Mouse (Mus musculus) G1E (cell line): ENCODE measurements at regions not wholly inside any gene's neighbourhood (a gene's known extent, or its start where the extent isn't known, plus 50 kb on each side); places are given as distances from the start of the nearest gene placed in this dataset.

Source experiments
- ATAC-seq: 2 replicates; pipeline ENCODE4 v1.8.0; 2016; ENCODE audit warnings: mild to moderate bottlenecking; ENCODE audit not compliant: insufficient number of reproducible peaks, poor library complexity, low FRiP score, severe bottlenecking; ENCODE audit errors: extremely low read depth
- DNase-seq: peaks from one replicate; pipeline ENCODE4 v3.0.0; 2012; ENCODE audit warnings: low spot score
- H3K27me3 ChIP-seq: 2 replicates; pipeline ENCODE4 v1.6.1; 2012; ENCODE audit warnings: mild to moderate bottlenecking, low read length, inconsistent platforms; ENCODE audit not compliant: insufficient read depth
- H3K36me3 ChIP-seq: replicated peaks from 2 replicates; pipeline ENCODE3; 2012; ENCODE audit warnings: mild to moderate bottlenecking, inconsistent platforms
- H3K4me1 ChIP-seq: 2 replicates; pipeline ENCODE4 v1.6.1; 2012; ENCODE audit warnings: low read depth, low read length, inconsistent platforms, mixed read lengths; ENCODE audit not compliant: insufficient read depth
- H3K4me3 ChIP-seq: 2 replicates; pipeline ENCODE4 v1.5.1; 2012; ENCODE audit warnings: low read depth, mild to moderate bottlenecking, inconsistent platforms, low read length, moderate library complexity, mixed read lengths
- H3K9me3 ChIP-seq: replicated peaks from 2 replicates; pipeline ENCODE4 v1.6.1; 2012; ENCODE audit warnings: inconsistent platforms
- CTCF ChIP-seq: IDR thresholded peaks from 2 replicates; pipeline ENCODE4 v1.5.1; 2012; ENCODE audit warnings: low read depth, low read length, inconsistent platforms, mixed read lengths
- GATA1 ChIP-seq: IDR thresholded peaks from 2 replicates; pipeline ENCODE4 v1.6.1; 2012; ENCODE audit warnings: borderline replicate concordance, low read length, inconsistent platforms, mixed read lengths
- GATA2 ChIP-seq: IDR thresholded peaks from 2 replicates; pipeline ENCODE4 v1.6.1; 2012; ENCODE audit warnings: low read depth, low read length, inconsistent platforms, borderline replicate concordance
- POLR2AphosphoS5 ChIP-seq: IDR thresholded peaks from 2 replicates; pipeline ENCODE4 v1.6.1; 2012; ENCODE audit warnings: low read depth, low read length, inconsistent platforms; ENCODE audit not compliant: insufficient replicate concordance
- TAL1 ChIP-seq: conservative IDR thresholded peaks from 2 replicates; pipeline ENCODE4 v1.6.1; 2012; ENCODE audit warnings: low read depth, low read length, inconsistent platforms, mixed read lengths

GRCm38 (mm10) chr9:14203307-14203695 lies 71.6 kb upstream of the Sesn3 start:
- no peak for ATAC-seq
- Histone ChIP-seq H3K36me3 (no peaks in the 10 kb centered on the region), H3K4me1 (no peaks in the 10 kb centered on the region), H3K4me3 (no peak overlapping the region), H3K27me3 (0 out of 2 replicates have a peak, but pooled peaks cover 3% of the 10 kb centered on the region), H3K9me3 (no peaks in the 10 kb centered on the region)
- DNase-seq = no peak
- no peak for TF ChIP-seq CTCF
- TF ChIP-seq POLR2AphosphoS5 = no peak
- TF ChIP-seq GATA1 = no peak
- no peak for TF ChIP-seq TAL1
- no peak for TF ChIP-seq GATA2

GRCm38 (mm10) chr9:14203768-14204416 lies 71.0 kb upstream of the Sesn3 start:
- TF ChIP-seq POLR2AphosphoS5 (no peak), TAL1 (no peak), CTCF (no peak), GATA2 (no peak), GATA1 (no peak)
- H3K9me3 ChIP-seq = no peaks in the 10 kb centered on the region
- no peaks in the 10 kb centered on the region for H3K36me3 ChIP-seq
- no peak overlapping the region for H3K4me3 ChIP-seq
- no peak for DNase-seq
- H3K27me3 ChIP-seq = 0 out of 2 replicates have a peak, but pooled peaks cover 3% of the 10 kb centered on the region
- no peaks in the 10 kb centered on the region for H3K4me1 ChIP-seq
- ATAC-seq = no peak

- 0 out of 2 replicates have a peak, but pooled peaks cover 3% of the 10 kb centered on the region for H3K27me3 ChIP-seq
- no peaks in the 10 kb centered on the region for H3K9me3 ChIP-seq
- ATAC-seq = no peak
- H3K4me1 ChIP-seq = no peaks in the 10 kb centered on the region
- no peak for DNase-seq
- no peak overlapping the region for H3K4me3 ChIP-seq
- no peaks in the 10 kb centered on the region for H3K36me3 ChIP-seq
- no peak for TF ChIP-seq GATA2
- no peak for TF ChIP-seq GATA1
- no peak for TF ChIP-seq POLR2AphosphoS5
- no peak for TF ChIP-seq CTCF
- no peak for TF ChIP-seq TAL1
Measured at GRCm38 (mm10) chr9:14204817-14205216, 70.0 kb upstream of the Sesn3 start.

GRCm38 (mm10) chr9:14206838-14207560 lies 67.9 kb upstream of the Sesn3 start:
- ATAC-seq = no peak
- no peaks in the 10 kb centered on the region for H3K4me1 ChIP-seq
- TF ChIP-seq GATA1 = no peak
- no peak for TF ChIP-seq CTCF
- TF ChIP-seq GATA2 = no peak
- TF ChIP-seq TAL1 = no peak
- no peak for TF ChIP-seq POLR2AphosphoS5

GRCm38 (mm10) chr9:14207561-14207936 lies 67.3 kb upstream of the Sesn3 start:
- Histone ChIP-seq H3K4me3 (no peak overlapping the region), H3K36me3 (no peaks in the 10 kb centered on the region), H3K9me3 (no peaks in the 10 kb centered on the region), H3K27me3 (peaks cover 6% of the 10 kb centered on the region; the same call in 1 of the 2 replicates), H3K4me1 (no peaks in the 10 kb centered on the region)
- DNase-seq (no peak), ATAC-seq (no peak)
- no peak for TF ChIP-seq GATA2

More at GRCm38 (mm10) chr9:14206838-14207560, 67.9 kb upstream of the Sesn3 start:
- Histone ChIP-seq H3K4me3 (no peak overlapping the region), H3K27me3 (0 out of 2 replicates have a peak, but pooled peaks cover 3% of the 10 kb centered on the region), H3K9me3 (no peaks in the 10 kb centered on the region), H3K36me3 (no peaks in the 10 kb centered on the region)
- DNase-seq = no peak

GRCm38 (mm10) chr9:14213283-14213682 lies 61.6 kb upstream of the Sesn3 start:
- H3K27me3 ChIP-seq = peaks cover 4% of the 10 kb centered on the region; the same call in 1 of the 2 replicates
- ATAC-seq = no peak
- no peaks in the 10 kb centered on the region for H3K9me3 ChIP-seq
- H3K4me1 ChIP-seq = no peaks in the 10 kb centered on the region
- TF ChIP-seq GATA1 (no peak), GATA2 (no peak), CTCF (no peak), POLR2AphosphoS5 (no peak), TAL1 (no peak)
- H3K4me3 ChIP-seq = no peak overlapping the region
- DNase-seq = no peak
- no peaks in the 10 kb centered on the region for H3K36me3 ChIP-seq
